In the genomic region with DNA sequence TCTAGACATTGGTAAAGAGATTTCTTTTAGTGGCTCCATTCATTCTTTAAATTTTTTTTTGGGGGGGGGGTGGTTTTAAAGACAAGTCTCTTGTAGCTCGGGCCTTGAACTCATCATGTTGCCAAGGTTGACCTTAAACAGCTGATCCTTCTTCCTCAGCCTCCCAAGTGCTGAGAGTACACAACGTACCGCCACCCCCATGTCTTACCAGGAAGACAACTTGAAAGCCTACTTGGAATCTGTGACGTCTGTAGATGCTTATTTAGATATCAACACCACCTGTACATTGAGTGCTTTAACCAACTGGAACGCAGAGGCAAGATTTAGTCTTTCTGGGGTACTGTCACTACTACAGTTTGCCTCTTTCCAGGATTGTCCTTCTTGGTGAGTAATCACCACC, we compare ENCODE assay signal across 23 mouse cellular contexts. TPM values are rescaled to one million over a fixed set of nuclear protein-coding genes. Genes with fewer than 3 reads are reported as not detected.
DNase-seq lines count a peak whose midpoint lies in the region; ATAC-seq and TF ChIP-seq lines count a peak whose summit lies in the region.
"Had no signal": no experiment of that assay in that cellular context is flagged by ENCODE, and none has a peak within 500 bp of the region (broad histone marks: within the 10 kb centered on the region; RNA-seq: fewer than 3 reads in every experiment).

No protein-coding gene starts in this region.

- TF ChIP-seq CTCF in lung, postnatal 0 days (IDR thresholded peaks at IDR 0.05) = no peak
- TF ChIP-seq CTCF in lung, adult 2 months (IDR thresholded peaks at IDR 0.05; ENCODE audit: insufficient read depth, low read length) = no peak

- TF ChIP-seq EP300 in lung, postnatal 0 days (IDR thresholded peaks at IDR 0.05) = peak; percentile 100

- H3K4me2 ChIP-seq in lung, embryonic 15.5 days = no peak overlapping the region
- no peak overlapping the region for H3K4me2 ChIP-seq in lung, embryonic 16.5 days (ENCODE audit: low read depth, low read length)
- H3K4me2 ChIP-seq in lung, postnatal 0 days (replicated peaks; ENCODE audit: low read depth, low read length) = no peak overlapping the region

- H3K9me3 ChIP-seq in lung, embryonic 15.5 days = no peaks in the 10 kb centered on the region
- H3K9me3 ChIP-seq in lung, embryonic 16.5 days (ENCODE audit: control insufficient read depth, low read length) = no peaks in the 10 kb centered on the region
- no peaks in the 10 kb centered on the region for H3K9me3 ChIP-seq in lung, postnatal 0 days (ENCODE audit: low read length)
- H3K9me3 ChIP-seq: G1E had no signal

- H3K4me1 ChIP-seq in lung, embryonic 15.5 days = peaks cover 5% of the 10 kb centered on the region; the same call in 1 of the 2 replicates
- no peaks in the 10 kb centered on the region for H3K4me1 ChIP-seq in lung, embryonic 16.5 days (replicated peaks; ENCODE audit: control insufficient read depth, insufficient read depth, low read length)
- H3K4me1 ChIP-seq in lung, postnatal 0 days (ENCODE audit: insufficient read depth, low read depth, low read length) = no peaks in the 10 kb centered on the region
- H3K4me1 ChIP-seq in lung, adult 2 months (ENCODE audit: control insufficient read depth, insufficient read depth, low read length) = no peaks in the 10 kb centered on the region; the same call in 1 of the 2 replicates

- no peak overlapping the region for H3K9ac ChIP-seq in lung, embryonic 15.5 days
- H3K9ac ChIP-seq in lung, embryonic 16.5 days (ENCODE audit: low read length) = no peak overlapping the region
- no peak overlapping the region for H3K9ac ChIP-seq in lung, postnatal 0 days (replicated peaks; ENCODE audit: low read depth)

- no peak for TF ChIP-seq POLR2A in lung, adult 2 months (IDR thresholded peaks at IDR 0.05; ENCODE audit: borderline replicate concordance, extremely low read depth, low read depth, low read length)

- peak overlapping the region; percentile 41 for H3K27ac ChIP-seq in lung, embryonic 15.5 days
- peak overlapping the region; percentile 51; the same call in 1 of the 2 replicates for H3K27ac ChIP-seq in lung, embryonic 16.5 days (ENCODE audit: low read length)
- peak overlapping the region; percentile 83 for H3K27ac ChIP-seq in lung, postnatal 0 days (ENCODE audit: low read length)

- peaks cover 25% of the 10 kb centered on the region for H3K27me3 ChIP-seq in lung, embryonic 15.5 days
- H3K27me3 ChIP-seq in lung, embryonic 16.5 days (ENCODE audit: control insufficient read depth, insufficient read depth, low read depth, low read length) = peaks cover 9% of the 10 kb centered on the region
- peaks cover 5% of the 10 kb centered on the region for H3K27me3 ChIP-seq in lung, postnatal 0 days (replicated peaks; ENCODE audit: insufficient read depth, low read length)
- H3K27me3 ChIP-seq: CH12.LX had no signal

- no peak overlapping the region for H3K4me3 ChIP-seq in lung, embryonic 15.5 days
- H3K4me3 ChIP-seq in lung, embryonic 16.5 days (ENCODE audit: low read length) = no peak overlapping the region
- H3K4me3 ChIP-seq in lung, postnatal 0 days (ENCODE audit: low read depth, low read length) = no peak overlapping the region
- H3K4me3 ChIP-seq in lung, adult 2 months (replicated peaks; ENCODE audit: extremely low read depth, low read depth, low read length) = no peak overlapping the region

- 58% methylated on average over 5 of the region's 5 CpGs for whole genome bisulfite sequencing in lung, embryonic 15.5 days
- WGBS in lung, embryonic 16.5 days = 47% methylated on average over 5 of the region's 5 CpGs
- whole genome bisulfite sequencing in lung, postnatal 0 days = 51% methylated on average over 5 of the region's 5 CpGs
- WGBS in lung, adult 2 months = 58% methylated on average over 5 of the region's 5 CpGs

- H3K36me3 ChIP-seq in lung, embryonic 15.5 days = no peaks in the 10 kb centered on the region
- H3K36me3 ChIP-seq in lung, embryonic 16.5 days (ENCODE audit: control insufficient read depth, insufficient read depth, low read length) = no peaks in the 10 kb centered on the region
- H3K36me3 ChIP-seq in lung, postnatal 0 days (ENCODE audit: insufficient read depth, low read length) = no peaks in the 10 kb centered on the region
- H3K36me3 ChIP-seq: G1E had no signal

- no peak for ATAC-seq in lung, embryonic 15.5 days (ENCODE audit: borderline replicate concordance, extremely low read depth, low FRiP score, low TSS enrichment)
- ATAC-seq in lung, embryonic 16.5 days (ENCODE audit: low read depth) = peak; percentile 8; the same call in 1 of the 2 replicates
- ATAC-seq in lung, postnatal 0 days = peak; percentile 83
- ATAC-seq: activated CD4-positive, CD25-positive, alpha-beta regulatory T cell, adult 4 months; CD4-positive, CD25-positive, alpha-beta regulatory T cell, adult 4 months; Patski had no signal

- no peak for DNase-seq in lung, postnatal 25 days (ENCODE audit: low spot score)
- DNase-seq in lung, postnatal 14 days = no peak
- peak; percentile 76 for DNase-seq in lung, postnatal 0 days (ENCODE audit: low spot score)
- DNase-seq in lung, postnatal 10 days = no peak
- peak; percentile 36 for DNase-seq in lung, postnatal 36 days
- DNase-seq in lung, adult 2 months = no peak
- DNase-seq: adrenal gland, adult 2 months; adrenal gland, adult 8-10 months; adrenal gland, postnatal 10 days; adrenal gland, postnatal 14 days; adrenal gland, postnatal 25 days; adrenal gland, postnatal 36 days; B cell, adult 2 months; cerebellum, adult 11 months; cerebellum, adult 11-12 months had no signal

RNA-seq across cellular contexts. Expression of gene Nkx2-1, which starts 21.9 kb away (rescaled TPM):
- polyA plus RNA-seq in lung, embryonic 15.5 days (2015; fragmentation: Nextera tagmentation; extraction: Ambion mirVana) = 84.7 and 87.6 TPM in 2 replicates
- 74.8 and 91.7 TPM in 2 replicates for polyA plus RNA-seq in lung, embryonic 16.5 days (2015; fragmentation: Nextera tagmentation; extraction: Ambion mirVana)
- 62.7 and 68.7 TPM in 2 replicates for polyA plus RNA-seq in lung, postnatal 0 days (2015; fragmentation: Nextera tagmentation; extraction: Ambion mirVana)
- polyA plus RNA-seq in lung, adult 2 months (2012; rRNA removed) = 267 and 400 TPM in 2 replicates
- polyA plus RNA-seq: activated CD4-positive, CD25-positive, alpha-beta regulatory T cell, adult 4 months; adrenal gland, adult 2 months; C2C12; CD4-positive, CD25-positive, alpha-beta regulatory T cell, adult 4 months; G1E; Patski had no signal

Comparison
In these comparisons a context has a peak if more than half of its experiments do, and no peak if none do; other contexts are left out.
1. DNase-seq: peak in lung, postnatal 0 days (single experiment) and lung, postnatal 36 days (single experiment); none in lung, postnatal 25 days (single experiment), lung, postnatal 14 days (single experiment), lung, postnatal 10 days (single experiment) and lung, adult 2 months (single experiment).
2. Peak in every context shown above with its lines, with median percentiles within 50 percentile points of each other: H3K27ac ChIP-seq.